Mouse (Mus musculus) neural tube, embryonic 12.5 days (tissue): ENCODE data around the gene Mfsd4b1. TPM values are rescaled to one million over a fixed set of nuclear protein-coding genes. Genes with fewer than 3 reads are reported as not detected.
A peak's percentile ranks its signal among the peaks of the same experiment; 100 is the strongest.
"Not testable (repeated sequence)": the region's sequence is repeated elsewhere in the genome, so short reads cannot be mapped to it uniquely, and the experiment has no call there.

ENCODE experiments used
- ATAC-seq: fragments of 200-750 bp; cut with Nextera tagmentation; 2 replicates; pipeline ENCODE4 v1.8.0; 2017; ENCODE audit warnings: low read depth, mild to moderate bottlenecking, moderate TSS enrichment, moderate library complexity; ENCODE audit not compliant: low FRiP score
- H3K27ac ChIP-seq: fragments of 300-500 bp; sonication (generic); 2 replicates; pipeline ENCODE4 v1.5.1; 2016
- H3K27me3 ChIP-seq: fragments of 300-500 bp; sonication (generic); replicated peaks from 2 replicates; pipeline ENCODE4 v1.6.1; 2016; ENCODE audit warnings: mild to moderate bottlenecking
- H3K36me3 ChIP-seq: fragments of 300-500 bp; sonication (generic); 2 replicates; pipeline ENCODE4 v1.6.1; 2016; ENCODE audit warnings: mild to moderate bottlenecking
- H3K4me1 ChIP-seq: fragments of 300-500 bp; sonication (generic); 2 replicates; pipeline ENCODE4 v1.6.1; 2016
- H3K4me2 ChIP-seq: fragments of 300-500 bp; sonication (generic); replicated peaks from 2 replicates; pipeline ENCODE4 v1.6.1; 2016; ENCODE audit warnings: mild to moderate bottlenecking
- H3K4me3 ChIP-seq: fragments of 300-500 bp; sonication (generic); 2 replicates; pipeline ENCODE4 v1.5.1; 2016
- H3K9ac ChIP-seq: fragments of 300-500 bp; sonication (generic); 2 replicates; pipeline ENCODE4 v1.6.1; 2016; ENCODE audit warnings: mild to moderate bottlenecking
- H3K9me3 ChIP-seq: fragments of 300-500 bp; sonication (generic); 2 replicates; pipeline ENCODE4 v1.6.1; 2016; ENCODE audit warnings: mild to moderate bottlenecking
- WGBS: fragments of 180-500 bp; shearing (Covaris S2); methylation state at CpG from one replicate; pipeline ENCODE4 v1.1.7; 2016; 5-methylcytosine and 5-hydroxymethylcytosine counted together
- polyA plus RNA-seq: library from polyadenylated mRNA; unstranded; fragments of >200 nt; fragmentation: Nextera tagmentation; extraction: Ambion mirVana; gene quantifications from 2 replicates; pipeline ENCODE4 v1.2.1, GENCODE M21; 2016

Mfsd4b1 gene
- polyA plus RNA-seq, 1 experiment from 2014 or later: not detected

DNA sequence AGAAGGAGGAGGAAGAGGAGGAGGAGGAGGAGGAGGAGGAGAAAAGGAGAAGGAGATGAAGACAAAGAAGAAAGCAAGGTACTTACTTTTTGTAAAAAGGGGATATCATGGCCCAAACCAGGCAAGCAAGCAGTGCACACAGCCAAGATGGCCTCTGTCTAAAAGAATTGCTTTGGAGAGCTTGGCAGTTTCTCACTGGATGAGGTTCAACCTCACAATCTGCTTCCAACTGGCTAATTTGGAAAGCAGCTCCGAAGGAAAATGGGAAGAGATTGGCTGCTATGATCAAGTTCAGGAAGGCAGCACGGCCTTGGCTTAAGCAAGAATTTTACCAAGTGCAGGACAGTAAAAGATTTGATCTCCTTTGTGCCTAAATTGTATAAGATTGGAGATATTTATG lies 4.5 kb upstream of the Mfsd4b1 start:
- H3K4me3 ChIP-seq: no peak overlapping the region
- H3K9ac ChIP-seq: no peak overlapping the region
- WGBS: 88% methylated on average over 2 of the region's 2 CpGs
- 0 out of 2 replicates have a peak, but pooled peaks cover 3% of the 10 kb centered on the region for H3K4me1 ChIP-seq
- H3K4me2 ChIP-seq: no peak overlapping the region
- H3K36me3 ChIP-seq: no peaks in the 10 kb centered on the region
- H3K27me3 ChIP-seq: no peaks in the 10 kb centered on the region
- no peak overlapping the region for H3K27ac ChIP-seq
- 0 out of 2 replicates have a peak, but pooled peaks cover 7% of the 10 kb centered on the region for H3K9me3 ChIP-seq
- ATAC-seq: no peak

DNA sequence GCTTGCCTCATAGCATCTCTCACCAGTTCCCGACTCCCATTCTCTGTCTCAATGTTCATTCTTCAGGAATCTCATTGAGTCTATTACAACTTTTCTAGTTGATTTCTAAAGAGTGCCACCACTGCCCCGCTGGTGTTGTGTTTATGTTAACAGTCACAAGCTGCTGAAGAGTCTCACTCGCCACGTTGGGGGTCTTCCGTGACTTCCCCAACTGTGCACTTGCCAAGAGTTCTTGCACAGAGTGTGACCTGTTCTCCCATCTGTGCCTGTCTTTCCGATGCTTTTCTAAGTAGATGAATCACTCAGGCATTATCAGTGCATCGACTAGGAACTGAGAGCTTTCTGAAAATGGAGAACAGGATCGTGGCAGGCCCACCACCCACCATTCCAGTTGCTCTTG lies 3.0 kb upstream of the Mfsd4b1 start:
- ATAC-seq: no peak
- Histone ChIP-seq H3K4me2 (no peak overlapping the region), H3K27me3 (no peaks in the 10 kb centered on the region), H3K27ac (no peak overlapping the region), H3K4me1 (peaks cover 9% of the 10 kb centered on the region; the same call in 1 of the 2 replicates), H3K36me3 (no peaks in the 10 kb centered on the region), H3K4me3 (no peak overlapping the region), H3K9ac (no peak overlapping the region), H3K9me3 (0 out of 2 replicates have a peak, but pooled peaks cover 7% of the 10 kb centered on the region)
- 87% methylated on average over 8 of the region's 8 CpGs for WGBS

DNA sequence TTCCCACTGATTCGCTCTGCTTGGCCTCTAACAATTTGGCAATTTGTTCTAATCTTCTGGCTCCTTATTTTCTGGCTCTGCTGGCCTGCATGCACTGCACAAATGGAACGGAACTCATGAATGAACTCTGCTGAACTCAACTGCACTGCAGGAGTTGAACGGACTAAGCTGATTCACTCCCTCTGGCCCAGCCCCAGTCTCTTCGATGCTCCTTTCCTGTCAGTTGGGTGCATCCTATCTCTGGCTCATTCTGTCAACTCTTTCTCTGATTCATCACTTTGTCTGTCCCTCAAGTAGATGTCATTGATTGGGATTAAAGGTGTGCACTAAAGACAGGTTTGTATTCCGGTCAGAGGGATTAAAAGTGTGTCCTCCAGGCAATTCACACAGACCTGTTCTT lies 1.5 kb upstream of the Mfsd4b1 start:
- H3K27me3 ChIP-seq: no peaks in the 10 kb centered on the region
- H3K9ac ChIP-seq: no peak overlapping the region
- H3K36me3 ChIP-seq: no peaks in the 10 kb centered on the region
- H3K4me1 ChIP-seq: peaks cover 9% of the 10 kb centered on the region; the same call in 1 of the 2 replicates
- 0 out of 2 replicates have a peak, but pooled peaks cover 7% of the 10 kb centered on the region for H3K9me3 ChIP-seq
- no peak overlapping the region for H3K27ac ChIP-seq
- no peak overlapping the region for H3K4me3 ChIP-seq
- H3K4me2 ChIP-seq: no peak overlapping the region
- ATAC-seq: no peak
- WGBS: 94% methylated on average over 5 of the region's 5 CpGs

DNA sequence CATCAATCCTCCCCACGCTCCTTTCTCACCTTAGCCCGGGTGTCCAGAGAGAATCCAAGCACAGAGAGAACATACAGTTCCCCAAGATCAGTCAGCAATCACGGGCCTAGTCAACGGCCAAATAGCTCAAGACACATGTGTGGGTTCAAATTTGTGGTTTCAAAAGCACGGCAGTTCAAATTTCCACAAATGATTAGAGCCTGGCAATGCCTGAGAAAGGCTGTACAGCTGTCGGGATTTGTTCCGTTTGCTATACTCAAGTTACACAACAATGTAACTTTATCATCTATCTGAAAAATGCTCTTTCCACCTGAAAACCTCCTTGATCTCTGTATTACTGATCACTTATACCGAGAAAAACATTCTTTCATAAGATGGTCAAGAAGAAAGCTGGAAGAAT lies 492 bp upstream of the Mfsd4b1 start:
- Histone ChIP-seq H3K9ac (no peak overlapping the region), H3K4me2 (peak overlapping the region; percentile 96), H3K27ac (no peak overlapping the region), H3K9me3 (0 out of 2 replicates have a peak, but pooled peaks cover 7% of the 10 kb centered on the region), H3K27me3 (no peaks in the 10 kb centered on the region), H3K36me3 (no peaks in the 10 kb centered on the region), H3K4me3 (peak overlapping the region; percentile 59), H3K4me1 (peaks cover 9% of the 10 kb centered on the region; the same call in 1 of the 2 replicates)
- 73% methylated on average over 8 of the region's 8 CpGs for WGBS
- no peak; the same call in 1 of the 2 replicates for ATAC-seq

DNA sequence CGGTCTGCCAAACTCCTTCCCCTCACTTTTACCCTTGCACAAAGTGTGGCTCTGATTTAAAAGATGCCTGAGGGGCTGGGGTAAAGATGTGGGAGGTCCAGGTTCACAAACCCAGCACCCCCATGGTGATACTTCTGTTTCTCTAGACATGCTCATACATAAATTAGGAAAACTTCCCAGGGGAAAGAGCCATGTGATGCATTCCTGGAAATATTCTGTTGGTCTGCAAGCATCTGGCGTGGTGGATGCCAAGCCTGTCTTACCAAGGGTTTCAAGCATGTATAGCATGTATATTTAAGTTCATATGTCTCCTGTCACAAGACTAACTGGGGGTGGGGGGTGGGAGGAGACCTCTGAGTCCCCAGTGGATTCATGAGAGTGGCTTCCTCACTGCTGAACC lies 4.7 kb downstream of the Mfsd4b1 start:
- Histone ChIP-seq H3K27me3 (no peaks in the 10 kb centered on the region), H3K4me3 (no peak overlapping the region), H3K9ac (no peak overlapping the region), H3K4me1 (peaks cover 9% of the 10 kb centered on the region; the same call in 1 of the 2 replicates), H3K4me2 (no peak overlapping the region), H3K9me3 (no peaks in the 10 kb centered on the region), H3K36me3 (no peaks in the 10 kb centered on the region), H3K27ac (no peak overlapping the region)
- ATAC-seq: no peak
- WGBS: 59% methylated on average over 2 of the region's 2 CpGs

DNA sequence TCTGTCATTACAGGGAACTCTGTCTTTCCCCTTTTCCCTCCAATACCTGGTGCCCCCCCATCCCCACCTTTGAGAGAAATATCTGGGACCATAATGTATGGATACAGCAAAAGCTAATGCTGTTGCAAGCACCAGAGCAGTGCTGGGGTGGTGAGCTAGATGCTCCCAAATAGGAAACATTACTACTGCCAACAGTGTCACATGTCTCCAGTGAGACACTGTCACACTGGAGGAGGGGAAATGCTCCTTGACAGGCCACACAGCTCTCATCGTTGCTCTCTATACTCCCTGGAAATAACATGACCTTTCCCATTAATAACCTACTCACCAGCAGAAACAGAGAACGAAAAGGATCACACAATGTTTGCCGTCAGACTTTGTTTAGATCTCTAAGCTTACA lies 5.6 kb downstream of the Mfsd4b1 start:
- Histone ChIP-seq H3K4me2 (no peak overlapping the region), H3K9me3 (no peaks in the 10 kb centered on the region), H3K27ac (no peak overlapping the region), H3K4me3 (no peak overlapping the region), H3K9ac (no peak overlapping the region), H3K36me3 (no peaks in the 10 kb centered on the region), H3K27me3 (no peaks in the 10 kb centered on the region), H3K4me1 (peaks cover 4% of the 10 kb centered on the region; the same call in 1 of the 2 replicates)
- ATAC-seq: no peak
- WGBS: 80% methylated on average over 3 of the region's 3 CpGs

DNA sequence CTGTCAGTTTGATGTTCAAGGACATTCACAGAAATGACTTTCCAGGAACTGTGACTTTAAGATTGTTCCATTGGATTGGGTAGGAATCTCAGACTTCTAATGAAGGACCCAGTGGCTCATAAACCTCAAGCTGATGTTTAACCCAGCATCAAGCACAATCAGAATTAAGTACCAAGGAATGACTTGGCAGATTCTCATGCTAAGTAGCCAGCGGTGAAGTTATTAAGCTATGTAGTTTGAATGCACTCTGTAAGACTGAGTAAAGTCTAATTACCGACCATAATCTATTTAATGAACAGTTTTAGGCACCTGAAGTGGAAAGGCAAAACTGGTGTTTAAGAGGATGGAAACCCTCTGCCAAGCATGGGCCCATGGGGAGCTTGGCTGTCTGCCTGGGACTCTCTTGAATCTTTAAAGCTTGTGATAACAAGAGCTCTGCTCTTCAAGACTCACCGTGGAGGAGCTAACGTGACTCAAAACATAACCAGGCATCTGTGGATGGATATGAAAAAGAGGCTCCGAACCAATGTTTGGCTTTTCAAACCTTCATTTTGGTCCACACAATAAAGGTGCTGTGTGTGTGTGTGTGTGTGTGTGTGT lies 6.7 kb downstream of the Mfsd4b1 start:
- Histone ChIP-seq H3K4me1 (no peaks in the 10 kb centered on the region), H3K9me3 (no peaks in the 10 kb centered on the region), H3K4me3 (no peak overlapping the region), H3K27me3 (no peaks in the 10 kb centered on the region), H3K9ac (no peak overlapping the region), H3K27ac (no peak overlapping the region), H3K36me3 (no peaks in the 10 kb centered on the region), H3K4me2 (no peak overlapping the region)
- 92% methylated on average over 5 of the region's 5 CpGs for WGBS
- no peak for ATAC-seq

DNA sequence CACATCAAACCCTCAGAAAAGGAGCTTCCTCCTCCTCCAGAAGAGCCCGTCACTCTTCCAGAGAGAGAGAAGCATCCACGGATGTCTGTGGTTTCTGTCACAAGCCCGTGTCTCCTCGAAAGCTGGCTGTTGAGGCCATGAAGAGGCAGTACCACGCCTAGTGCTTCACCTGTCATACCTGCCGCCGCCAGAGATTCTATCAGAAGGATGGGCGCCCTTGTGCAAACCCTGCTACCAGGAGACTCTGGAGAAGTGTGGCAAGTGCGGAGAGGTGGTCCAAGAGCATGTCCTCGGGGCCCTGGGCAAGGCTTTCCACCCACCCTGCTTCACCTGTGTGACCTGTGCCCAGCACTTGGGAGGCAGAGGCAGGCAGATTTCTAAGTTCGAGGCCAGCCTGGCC lies 15.5 kb downstream of the Mfsd4b1 start:
- no peak overlapping the region for H3K4me3 ChIP-seq
- no peaks in the 10 kb centered on the region for H3K4me1 ChIP-seq
- no peak for ATAC-seq
- no peak overlapping the region for H3K9ac ChIP-seq
- H3K9me3 ChIP-seq: no peaks in the 10 kb centered on the region
- no peak overlapping the region for H3K4me2 ChIP-seq
- no peaks in the 10 kb centered on the region for H3K36me3 ChIP-seq
- H3K27me3 ChIP-seq: no peaks in the 10 kb centered on the region
- WGBS: 86% methylated on average over 11 of the region's 11 CpGs
- no peak overlapping the region for H3K27ac ChIP-seq

DNA sequence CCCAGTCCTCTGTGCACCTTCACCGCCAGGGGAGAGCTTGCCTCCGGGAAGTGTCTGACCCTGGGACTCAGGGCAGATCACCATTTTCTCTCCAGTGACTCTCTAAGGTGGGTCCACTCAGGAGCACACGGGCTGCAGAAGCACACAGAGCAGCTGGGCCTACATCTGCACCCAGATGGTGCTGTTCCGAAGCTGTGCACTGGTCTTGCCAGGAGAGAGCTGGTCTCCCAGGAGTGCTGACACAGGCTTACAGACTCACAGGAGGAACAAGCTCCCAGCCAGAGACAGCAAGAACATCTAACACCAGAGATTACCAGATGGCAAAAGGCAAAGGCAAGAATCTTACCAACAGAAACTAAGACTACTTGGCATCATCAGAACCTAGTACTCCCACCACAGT lies 16.2 kb downstream of the Mfsd4b1 start:
- 85% methylated on average over 4 of the region's 4 CpGs for WGBS
- not testable (repeated sequence) for H3K27me3 ChIP-seq, H3K4me2 ChIP-seq, H3K4me1 ChIP-seq, H3K9ac ChIP-seq, H3K27ac ChIP-seq, ATAC-seq, H3K9me3 ChIP-seq, H3K4me3 ChIP-seq, H3K36me3 ChIP-seq

DNA sequence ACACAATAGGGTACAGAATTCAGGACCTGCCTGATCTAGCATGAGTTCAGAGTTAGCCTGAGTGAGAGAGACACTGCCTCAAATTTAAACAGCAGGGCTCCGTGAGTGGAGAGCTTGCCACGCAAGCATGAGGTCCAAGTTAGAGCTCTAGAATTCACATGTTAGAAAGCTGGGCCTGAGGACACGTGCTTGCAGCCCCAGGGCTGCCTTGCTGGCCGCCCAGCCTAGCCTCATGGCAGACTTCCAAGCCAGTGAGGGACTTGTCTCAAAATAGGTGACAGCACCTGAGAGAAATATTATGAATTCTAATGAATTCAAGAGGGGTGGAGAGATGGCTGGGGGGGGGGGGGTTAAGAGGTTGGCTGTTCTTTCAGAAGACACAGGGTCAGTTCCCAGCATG lies 17.1 kb downstream of the Mfsd4b1 start:
- WGBS: 92% methylated on average over 4 of the region's 4 CpGs
- H3K4me2 ChIP-seq: no peak overlapping the region

DNA sequence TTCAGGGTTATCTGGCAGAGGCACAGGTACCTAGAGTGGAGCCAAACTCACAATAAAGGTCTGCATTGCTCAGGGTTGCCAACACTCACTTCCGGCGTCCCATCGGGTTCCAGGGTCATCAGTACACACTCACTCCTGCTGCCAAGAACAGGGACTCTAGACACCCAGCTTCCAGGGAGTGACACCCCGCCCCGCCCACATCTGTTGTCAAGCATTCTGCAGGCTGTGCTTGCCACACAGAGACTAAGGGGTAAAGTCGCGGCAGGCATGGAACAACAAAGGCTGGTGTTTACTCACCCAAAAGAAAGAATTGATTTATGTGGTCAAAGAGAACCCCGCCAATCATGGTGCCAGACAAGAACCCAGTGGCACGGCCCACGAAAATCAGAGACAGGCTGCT lies 18.1 kb downstream of the Mfsd4b1 start:
- Histone ChIP-seq H3K36me3 (no peaks in the 10 kb centered on the region), H3K4me2 (no peak overlapping the region), H3K27me3 (no peaks in the 10 kb centered on the region), H3K9ac (no peak overlapping the region), H3K4me3 (no peak overlapping the region), H3K4me1 (no peaks in the 10 kb centered on the region), H3K27ac (no peak overlapping the region), H3K9me3 (no peaks in the 10 kb centered on the region)
- 64% methylated on average over 10 of the region's 10 CpGs for WGBS
- ATAC-seq: no peak

More for the DNA sequence above, 17.1 kb downstream of the Mfsd4b1 start:
- Histone ChIP-seq H3K36me3 (no peaks in the 10 kb centered on the region), H3K9ac (no peak overlapping the region), H3K27ac (no peak overlapping the region), H3K4me3 (no peak overlapping the region), H3K9me3 (no peaks in the 10 kb centered on the region), H3K4me1 (no peaks in the 10 kb centered on the region), H3K27me3 (no peaks in the 10 kb centered on the region)
- no peak for ATAC-seq

DNA sequence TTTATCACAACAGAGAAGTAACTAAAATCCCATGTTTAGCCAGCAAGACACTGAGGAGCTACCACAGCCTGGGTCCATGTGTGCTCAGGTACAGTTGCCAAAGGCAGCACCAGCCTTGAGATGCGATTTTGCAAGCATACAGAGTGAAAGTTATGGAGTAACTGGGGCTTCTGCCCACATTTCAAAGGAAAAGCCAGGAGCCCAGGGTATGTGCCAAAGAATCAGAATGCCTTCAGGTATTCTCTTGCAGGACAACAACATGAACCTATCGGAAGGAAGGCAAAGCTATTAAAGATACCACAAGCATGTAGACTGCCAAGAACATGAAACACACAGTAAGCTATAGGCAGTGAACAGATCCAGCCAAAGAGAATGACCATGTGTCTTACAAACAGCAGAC lies 24.3 kb downstream of the Mfsd4b1 start:
- Histone ChIP-seq H3K4me3 (no peak overlapping the region), H3K27ac (no peak overlapping the region), H3K4me1 (no peaks in the 10 kb centered on the region), H3K36me3 (no peaks in the 10 kb centered on the region), H3K27me3 (no peaks in the 10 kb centered on the region), H3K4me2 (no peak overlapping the region), H3K9ac (no peak overlapping the region), H3K9me3 (no peaks in the 10 kb centered on the region)
- ATAC-seq: no peak
- WGBS: 90% methylated on average over 2 of the region's 2 CpGs

DNA sequence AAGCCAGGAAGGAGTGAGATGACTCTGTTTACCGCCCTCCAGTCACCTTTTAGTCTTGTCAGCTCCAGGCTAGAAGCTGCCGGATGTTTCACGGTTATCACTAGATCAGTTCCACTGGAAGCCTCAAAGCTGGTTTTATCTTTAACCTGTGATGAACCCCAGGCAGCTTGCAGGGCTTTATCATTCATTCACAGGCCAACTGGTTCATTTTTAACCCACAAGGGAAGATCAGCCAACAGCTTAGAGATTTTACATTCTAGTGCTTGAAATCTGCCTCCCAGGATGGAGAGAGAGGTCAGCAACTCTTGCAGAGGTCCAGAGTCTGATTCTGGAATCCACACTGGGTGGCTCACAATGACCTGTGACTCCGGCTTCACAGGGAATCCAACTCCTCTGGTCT lies 33.9 kb downstream of the Mfsd4b1 start:
- ATAC-seq: no peak
- Histone ChIP-seq H3K9ac (no peak overlapping the region), H3K27ac (no peak overlapping the region), H3K27me3 (no peaks in the 10 kb centered on the region), H3K36me3 (no peaks in the 10 kb centered on the region), H3K9me3 (peaks cover 6% of the 10 kb centered on the region; the same call in 1 of the 2 replicates), H3K4me3 (no peak overlapping the region), H3K4me2 (no peak overlapping the region), H3K4me1 (no peaks in the 10 kb centered on the region)
- WGBS: 85% methylated on average over 4 of the region's 4 CpGs
